Mouse (Mus musculus) MEL (cell line): Measurements from ENCODE around the gene Ip6k3. TPM values are rescaled to one million over a fixed set of nuclear protein-coding genes. Genes with fewer than 3 reads are reported as not detected.

ENCODE experiments used
- DNase-seq: peaks from one replicate; pipeline ENCODE4 v3.0.0; 2011; ENCODE audit warnings: low read depth, low spot score
- H3K27ac ChIP-seq: 2 replicates; pipeline ENCODE4 v1.5.1; 2012; ENCODE audit warnings: low read depth, mild to moderate bottlenecking, control low read depth, low read length, moderate library complexity; ENCODE audit not compliant: control insufficient read depth
- H3K27me3 ChIP-seq, 2 experiments: fragments of 150-350 bp in 1 of 2; sonication (generic) in 1 of 2; 2 replicates each; pipeline ENCODE4 v1.6.1; 2012; ENCODE audit warnings: low read length in 2 of 2, mild to moderate bottlenecking in 2 of 2, improper control_type of control experiment in 1 of 2, moderate library complexity in 1 of 2; ENCODE audit not compliant: insufficient read depth in 2 of 2, control insufficient read depth in 1 of 2
- H3K36me3 ChIP-seq, 2 experiments: 2 replicates each; pipeline ENCODE4 v1.6.1; 2012 to 2014; ENCODE audit warnings: low read length in 2 of 2, improper control_type of control experiment in 1 of 2, inconsistent platforms in 1 of 2, mild to moderate bottlenecking in 1 of 2; ENCODE audit not compliant: insufficient read depth in 2 of 2, control insufficient read depth in 1 of 2
- H3K4me1 ChIP-seq, 2 experiments: fragments of 150-350 bp in 1 of 2; sonication (generic) in 1 of 2; 2 replicates each; pipeline ENCODE4 v1.6.1; 2012; ENCODE audit warnings: low read length in 2 of 2, improper control_type of control experiment in 1 of 2, mild to moderate bottlenecking in 1 of 2; ENCODE audit not compliant: insufficient read depth in 2 of 2, control insufficient read depth in 1 of 2
- H3K4me3 ChIP-seq, 2 experiments: fragments of 150-350 bp in 1 of 2; sonication (generic) in 1 of 2; 2 replicates each; pipeline ENCODE4 v1.5.1; 2012; ENCODE audit warnings: low read depth in 2 of 2, low read length in 2 of 2, mild to moderate bottlenecking in 2 of 2, moderate library complexity in 2 of 2, control low read depth in 1 of 2, improper control_type of control experiment in 1 of 2; ENCODE audit not compliant: control insufficient read depth in 1 of 2, insufficient read depth in 1 of 2
- H3K79me2 ChIP-seq: 2 replicates; pipeline ENCODE4 v1.6.1; 2012; ENCODE audit warnings: mild to moderate bottlenecking, low read length, moderate library complexity; ENCODE audit not compliant: control insufficient read depth, poor library complexity, insufficient read depth
- H3K9ac ChIP-seq: 2 replicates; pipeline ENCODE4 v1.6.1; 2012; ENCODE audit warnings: low read depth, mild to moderate bottlenecking, control low read depth, low read length, moderate library complexity; ENCODE audit not compliant: control insufficient read depth, poor library complexity, severe bottlenecking
- H3K9me3 ChIP-seq: fragments of 150-350 bp; sonication (generic); replicated peaks from 2 replicates; pipeline ENCODE4 v1.6.1; 2012; ENCODE audit warnings: mild to moderate bottlenecking, low read length, improper control_type of control experiment, moderate library complexity; ENCODE audit not compliant: insufficient read depth
- CTCF ChIP-seq, 3 experiments: IDR thresholded peaks in 2 of 3; conservative IDR thresholded peaks in 1 of 3; 2 replicates each; pipeline ENCODE4 v1.5.1; 2011 to 2012; ENCODE audit warnings: low read length in 3 of 3, low read depth in 2 of 3, mild to moderate bottlenecking in 2 of 3, improper control_type of control experiment in 1 of 3, inconsistent platforms in 1 of 3, mixed read lengths in 1 of 3, moderate library complexity in 1 of 3; ENCODE audit not compliant: control insufficient read depth in 1 of 3, insufficient read depth in 1 of 3, poor library complexity in 1 of 3, severe bottlenecking in 1 of 3
- ETS1 ChIP-seq: IDR thresholded peaks from 2 replicates; pipeline ENCODE4 v1.6.1; 2012; ENCODE audit warnings: low read depth, mild to moderate bottlenecking, inconsistent platforms, low read length, improper control_type of control experiment, moderate library complexity
- GABPA ChIP-seq: IDR thresholded peaks from 2 replicates; pipeline ENCODE4 v1.6.1; 2012; ENCODE audit warnings: low read depth, mild to moderate bottlenecking, inconsistent platforms, low read length, improper control_type of control experiment, moderate library complexity
- GATA1 ChIP-seq: IDR thresholded peaks from 2 replicates; pipeline ENCODE4 v1.6.1; 2011; ENCODE audit warnings: low read depth, low read length, improper control_type of control experiment
- KAT2A ChIP-seq: conservative IDR thresholded peaks from 2 replicates; pipeline ENCODE4 v1.6.1; 2012; ENCODE audit warnings: low read depth, low read length, improper control_type of control experiment, inconsistent platforms
- MAFK ChIP-seq: IDR thresholded peaks from 2 replicates; pipeline ENCODE4 v1.6.1; 2011; ENCODE audit warnings: low read depth, mild to moderate bottlenecking, low read length, improper control_type of control experiment, borderline replicate concordance
- MAX ChIP-seq: IDR thresholded peaks from 2 replicates; pipeline ENCODE4 v1.6.1; 2011; ENCODE audit warnings: low read length, improper control_type of control experiment
- MAZ ChIP-seq: IDR thresholded peaks from 2 replicates; pipeline ENCODE4 v1.6.1; 2012; ENCODE audit warnings: low read depth, mild to moderate bottlenecking, inconsistent platforms, low read length, improper control_type of control experiment
- MEF2A ChIP-seq: IDR thresholded peaks from 2 replicates; pipeline ENCODE4 v1.6.1; 2014; ENCODE audit warnings: low read depth, mild to moderate bottlenecking, inconsistent platforms, low read length, improper control_type of control experiment; ENCODE audit not compliant: poor library complexity, insufficient replicate concordance, severe bottlenecking; ENCODE audit errors: extremely low read depth
- NELFE ChIP-seq: IDR thresholded peaks from 2 replicates; pipeline ENCODE4 v1.6.1; 2011; ENCODE audit warnings: low read depth, low read length, improper control_type of control experiment
- NRF1 ChIP-seq: IDR thresholded peaks from 2 replicates; pipeline ENCODE4 v1.6.1; 2014; ENCODE audit warnings: low read depth, mild to moderate bottlenecking, inconsistent platforms, low read length, improper control_type of control experiment, moderate library complexity; ENCODE audit not compliant: poor library complexity, insufficient read depth, severe bottlenecking
- POLR2AphosphoS2 ChIP-seq: IDR thresholded peaks from 2 replicates; pipeline ENCODE4 v1.6.1; 2011; ENCODE audit warnings: low read length, improper control_type of control experiment
- RAD21 ChIP-seq: IDR thresholded peaks from 2 replicates; pipeline ENCODE4 v1.6.1; 2011; ENCODE audit warnings: mild to moderate bottlenecking, low read depth, low read length, improper control_type of control experiment
- SIN3A ChIP-seq: IDR thresholded peaks from 2 replicates; pipeline ENCODE4 v1.6.1; 2012; ENCODE audit warnings: low read length, improper control_type of control experiment, inconsistent platforms
- SMC3 ChIP-seq: IDR thresholded peaks from 2 replicates; pipeline ENCODE4 v1.6.1; 2011; ENCODE audit warnings: low read depth, low read length, improper control_type of control experiment
- TAL1 ChIP-seq: IDR thresholded peaks from 2 replicates; pipeline ENCODE4 v1.6.1; 2012; ENCODE audit warnings: mild to moderate bottlenecking, inconsistent platforms, low read length, moderate library complexity, mixed read lengths
- UBTF ChIP-seq: IDR thresholded peaks from 2 replicates; pipeline ENCODE4 v1.6.1; 2012; ENCODE audit warnings: low read depth, mild to moderate bottlenecking, inconsistent platforms, low read length, improper control_type of control experiment, moderate library complexity, borderline replicate concordance; ENCODE audit not compliant: insufficient read depth
- USF1 ChIP-seq: IDR thresholded peaks from 2 replicates; pipeline ENCODE4 v1.6.1; 2014; ENCODE audit warnings: low read depth, mild to moderate bottlenecking, inconsistent platforms, low read length, improper control_type of control experiment, moderate library complexity
- ZC3H11A ChIP-seq: IDR thresholded peaks from 2 replicates; pipeline ENCODE4 v1.6.1; 2012; ENCODE audit warnings: low read depth, mild to moderate bottlenecking, inconsistent platforms, low read length, improper control_type of control experiment
- ZMIZ1 ChIP-seq: IDR thresholded peaks from 2 replicates; pipeline ENCODE4 v1.6.1; 2012; ENCODE audit warnings: low read depth, mild to moderate bottlenecking, inconsistent platforms, low read length, improper control_type of control experiment, moderate library complexity
- ZNF384 ChIP-seq: IDR thresholded peaks from 2 replicates; pipeline ENCODE4 v1.6.1; 2012; ENCODE audit warnings: low read depth, mild to moderate bottlenecking, inconsistent platforms, low read length, improper control_type of control experiment
- polyA plus RNA-seq, 2 experiments: library from polyadenylated mRNA; stranded (reverse) in 1 of 2; unstranded in 1 of 2; fragments of >175 nt in 1 of 2; fragments of >200 nt in 1 of 2; gene quantifications; 2 replicates each; pipeline versions ENCODE4 v1.2.1 to v1.2.4; 2012; ENCODE audit warnings: low replicate concordance in 2 of 2, low read depth in 1 of 2; ENCODE audit not compliant: insufficient read length in 2 of 2, insufficient read depth in 1 of 2, missing spikeins in 1 of 2
- total RNA-seq: library from RNA; depleted of rRNA; stranded (reverse); fragments of 300-350 nt; gene quantifications from 2 replicates; pipeline ENCODE4 v1.2.3, GENCODE M21; 2012

Gene Ip6k3
- total and polyA plus RNA-seq, 3 experiments: not detected

- no peaks in the 10 kb centered on the region for H3K27me3 ChIP-seq
- H3K4me1 ChIP-seq: peaks cover 5 to 13% of the 10 kb centered on the region in 2 experiments; a peak in 3 of 4 replicates
- no peak overlapping the region for H3K27ac ChIP-seq
- TF ChIP-seq NRF1 (no peak), ZMIZ1 (no peak), CTCF (IDR thresholded peaks at IDR 0.05 in 2 of 3, conservative IDR thresholded peaks at IDR 0.05 in 1 of 3; ENCODE audit: control insufficient read depth in 1 of 3, insufficient read depth in 1 of 3, low read depth in 2 of 3, low read length in 3 of 3, poor library complexity in 1 of 3, severe bottlenecking in 1 of 3) (0 out of 6 replicates have a peak, but pooled peaks of 2 of the 3 experiments have one; percentile 7 to 21), POLR2AphosphoS2 (no peak), KAT2A (no peak), SIN3A (no peak), MAX (no peak), GABPA (no peak)
- TF ChIP-seq, all 39 proteins: peak for 1
- Histone ChIP-seq H3K36me3 (peaks cover 5 to 8% of the 10 kb centered on the region in 2 experiments), H3K9ac (no peak overlapping the region), H3K9me3 (no peaks in the 10 kb centered on the region), H3K79me2 (no peaks in the 10 kb centered on the region), H3K4me3 (no peak overlapping the region)
- no peak for DNase-seq
Observed at GRCm38 (mm10) chr17:27121266-27121665, 46.3 kb downstream of the Ip6k3 start.

- H3K4me1 ChIP-seq: peaks cover 5 to 13% of the 10 kb centered on the region in 2 experiments; a peak in 3 of 4 replicates
- no peak overlapping the region for H3K9ac ChIP-seq
- no peaks in the 10 kb centered on the region for H3K79me2 ChIP-seq
- no peak overlapping the region for H3K27ac ChIP-seq
- peaks cover 5 to 8% of the 10 kb centered on the region in 2 experiments for H3K36me3 ChIP-seq
- H3K9me3 ChIP-seq: no peaks in the 10 kb centered on the region
- TF ChIP-seq TAL1: no peak
- peak; percentile 3 for TF ChIP-seq RAD21
- no peak for TF ChIP-seq GATA1
- TF ChIP-seq SMC3: peak; percentile 43
- TF ChIP-seq CTCF (IDR thresholded peaks at IDR 0.05 in 2 of 3, conservative IDR thresholded peaks at IDR 0.05 in 1 of 3; ENCODE audit: control insufficient read depth in 1 of 3, insufficient read depth in 1 of 3, low read depth in 2 of 3, low read length in 3 of 3, poor library complexity in 1 of 3, severe bottlenecking in 1 of 3): peak; percentile 63 to 84 (median 64)
- TF ChIP-seq, all 39 proteins: peak for 3
- H3K27me3 ChIP-seq: no peaks in the 10 kb centered on the region
- H3K4me3 ChIP-seq: no peak overlapping the region
- peak; percentile 42 for DNase-seq
Observed at GRCm38 (mm10) chr17:27120561-27121024, 47.0 kb downstream of the Ip6k3 start.

GRCm38 (mm10) chr17:27119954-27120353 lies 47.6 kb downstream of the Ip6k3 start:
- H3K4me3 ChIP-seq: no peak overlapping the region
- no peaks in the 10 kb centered on the region for H3K27me3 ChIP-seq
- H3K9ac ChIP-seq: no peak overlapping the region
- peaks cover 5 to 7% of the 10 kb centered on the region in 2 experiments for H3K36me3 ChIP-seq
- no peaks in the 10 kb centered on the region for H3K79me2 ChIP-seq
- no peak for DNase-seq
- H3K9me3 ChIP-seq: no peaks in the 10 kb centered on the region
- H3K4me1 ChIP-seq: peaks cover 5 to 12% of the 10 kb centered on the region in 2 experiments; a peak in 3 of 4 replicates
- H3K27ac ChIP-seq: no peak overlapping the region
- TF ChIP-seq ZNF384 (no peak), SMC3 (no peak), POLR2AphosphoS2 (no peak), MAFK (no peak), SIN3A (no peak), UBTF (no peak), ZC3H11A (no peak), ZMIZ1 (no peak), ETS1 (no peak), GABPA (no peak), NELFE (no peak), MAZ (no peak), USF1 (no peak), KAT2A (no peak), MEF2A (no peak)
